Mouse (Mus musculus) E14TG2a.4 (cell line): ENCODE results near the gene Igdcc3.

Experiments used
- CTCF ChIP-seq: conservative IDR thresholded peaks from 2 replicates; pipeline ENCODE4 v1.5.1; 2014; ENCODE audit warnings: low read length
- NANOG ChIP-seq: IDR thresholded peaks from 2 replicates; pipeline ENCODE4 v1.6.1; 2014; ENCODE audit warnings: borderline replicate concordance, low read length, mixed read lengths
- POU5F1 ChIP-seq: IDR thresholded peaks from 2 replicates; pipeline ENCODE4 v1.6.1; 2014; ENCODE audit warnings: low read length, borderline replicate concordance

- no peak for TF ChIP-seq CTCF
- TF ChIP-seq NANOG = no peak
- no peak for TF ChIP-seq POU5F1
These were observed 7.5 kb downstream of the Igdcc3 start for GRCm38 (mm10) chr9:65148507-65148906.
